Mouse (Mus musculus): Measurements from ENCODE around the gene Cnst.

GRCm38 (mm10) chr1:179642726-179643125 lies 96.6 kb downstream of the Cnst start:
- TF ChIP-seq CTCF (IDR thresholded peaks at IDR 0.05; ENCODE audit: extremely low read depth, insufficient read depth, low read length) (no peak), POLR2A (IDR thresholded peaks at IDR 0.05; ENCODE audit: extremely low read depth, insufficient read depth, low read length) (no peak)

All from cortical plate, adult 2 months (tissue).